Mouse (Mus musculus) CD8-positive naive resting alpha-beta T cell, adult 57 days (primary cell): Measurements from ENCODE around the gene Zmym4. TPM values are rescaled to one million over a fixed set of nuclear protein-coding genes. Genes with fewer than 3 reads are reported as not detected.

Experiments
- total RNA-seq: library from RNA; stranded (reverse); gene quantifications from one replicate; pipeline ENCODE4 v1.2.4, GENCODE M21; 2023

The Zmym4 gene
- 38.7 TPM for total RNA-seq

GRCm38 (mm10) chr4:126967864-126968821, at the start of gene Zmym4:
TSS of gene Zmym4 (minus strand) at chr4:126968135.

Other genes starting within 250 kb of the Zmym4 start
- gene Tfap2e, start 231.9 kb downstream of the Zmym4 start, total RNA-seq = not detected
- gene Ncdn, start 214.7 kb downstream of the Zmym4 start, total RNA-seq = 38.6 TPM
- gene AU040320, start 214.6 kb downstream of the Zmym4 start, total RNA-seq = 40.5 TPM
- gene Sfpq, start 53.2 kb upstream of the Zmym4 start, total RNA-seq = 730 TPM
- 32.3 TPM for gene Zmym1, start 93.0 kb upstream of the Zmym4 start, total RNA-seq
- 21.9 TPM for gene Zmym6, start 109.2 kb upstream of the Zmym4 start, total RNA-seq
- 3.5 TPM for gene Tmem35b, start 155.6 kb upstream of the Zmym4 start, total RNA-seq
- 0.18 TPM for gene Dlgap3, start 201.1 kb upstream of the Zmym4 start, total RNA-seq